Mouse (Mus musculus) lung, adult 2 months (tissue): ENCODE measurements around the gene Herc3. TPM values are rescaled to one million over a fixed set of nuclear protein-coding genes. Genes with fewer than 3 reads are reported as not detected.
"Not testable (repeated sequence)": the region's sequence is repeated elsewhere in the genome, so short reads cannot be mapped to it uniquely, and the experiment has no call there.

ENCODE experiments used
- DNase-seq: peaks from one replicate; pipeline ENCODE4 v3.0.0; 2022
- H3K4me1 ChIP-seq: fragments of 200-500 bp; 2 replicates; pipeline ENCODE4 v1.6.1; 2011; ENCODE audit warnings: low read length; ENCODE audit not compliant: control insufficient read depth, insufficient read depth
- H3K4me3 ChIP-seq: fragments of 200-500 bp; replicated peaks from 2 replicates; pipeline ENCODE3; 2011; ENCODE audit warnings: low read depth, mild to moderate bottlenecking, control low read depth, low read length; ENCODE audit errors: extremely low read depth
- CTCF ChIP-seq: fragments of 200-500 bp; IDR thresholded peaks from 2 replicates; pipeline ENCODE4 v1.5.1; 2011; ENCODE audit warnings: mild to moderate bottlenecking, low read length, control low read depth; ENCODE audit not compliant: insufficient read depth
- POLR2A ChIP-seq: fragments of 200-500 bp; IDR thresholded peaks from 2 replicates; pipeline ENCODE4 v1.6.1; 2011; ENCODE audit warnings: low read depth, mild to moderate bottlenecking, control low read depth, low read length, borderline replicate concordance; ENCODE audit errors: extremely low read depth
- WGBS: fragments of 180-500 bp; shearing (Covaris S2); methylation state at CpG from one replicate; pipeline ENCODE4 v1.1.7; 2018; 5-methylcytosine and 5-hydroxymethylcytosine counted together
- polyA plus RNA-seq: library from polyadenylated mRNA; depleted of rRNA; stranded (reverse); fragments of >200 nt; gene quantifications from 2 replicates; pipeline ENCODE4 v1.2.3, GENCODE M21; 2012; rRNA removed

The Herc3 gene
- 9.8 and 10.6 TPM in 2 replicates for polyA plus RNA-seq

- peak within 1 kb of the TSS; percentile 76 for H3K4me3 ChIP-seq
- peak; percentile 81 for DNase-seq
- no peaks in the 10 kb centered on the region; the same call in 1 of the 2 replicates for H3K4me1 ChIP-seq
- peak; percentile 42; the same call in 1 of the 2 replicates for TF ChIP-seq POLR2A
- no peak for TF ChIP-seq CTCF
- WGBS = under 1% methylated on average over 80 of the region's 83 CpGs
Measured at GRCm38 (mm10) chr6:58831232-58832009, at the start of gene Herc3. Gene Herc3 (plus strand): TSS chr6:58831465.

GRCm38 (mm10) chr6:58801394-58801793 is 29.9 kb upstream of the Herc3 start:
- no peak for DNase-seq
- H3K4me3 ChIP-seq = no peak overlapping the region
- H3K4me1 ChIP-seq = no peaks in the 10 kb centered on the region

GRCm38 (mm10) chr6:58814381-58814780 is 16.9 kb upstream of the Herc3 start:
- Histone ChIP-seq H3K4me3 (no peak overlapping the region), H3K4me1 (no peaks in the 10 kb centered on the region)
- DNase-seq = no peak
- no peak for TF ChIP-seq CTCF
- TF ChIP-seq POLR2A = no peak

More at GRCm38 (mm10) chr6:58801394-58801793, 29.9 kb upstream of the Herc3 start:
- TF ChIP-seq POLR2A (no peak), CTCF (no peak)

- WGBS = 96% methylated on average over 6 of the region's 11 CpGs
- not testable (repeated sequence) for DNase-seq, H3K4me3 ChIP-seq, H3K4me1 ChIP-seq
Measured at GRCm38 (mm10) chr6:58817037-58817436, 14.2 kb upstream of the Herc3 start.

DNA sequence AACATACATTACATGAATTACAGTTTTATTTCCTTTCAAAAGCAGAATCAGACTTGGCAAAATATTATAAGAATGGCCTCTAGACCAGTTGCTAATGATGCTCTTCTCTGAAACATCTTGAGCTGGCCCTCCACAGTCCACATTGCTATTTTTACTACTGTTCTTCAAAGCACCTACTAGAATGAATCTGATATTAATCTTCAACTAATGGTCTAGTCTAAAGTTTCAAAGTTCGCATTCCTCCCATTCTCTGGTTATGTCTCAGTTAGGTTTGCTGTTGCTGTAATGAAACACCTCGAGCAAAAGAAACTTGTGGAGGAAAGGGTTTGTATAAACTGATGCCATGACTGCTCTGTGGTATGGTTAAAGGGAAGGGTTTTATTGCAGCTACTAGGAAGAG is 5.6 kb upstream of the Herc3 start:
- Histone ChIP-seq H3K4me3 (no peak overlapping the region), H3K4me1 (no peaks in the 10 kb centered on the region)
- DNase-seq = no peak
- no peak for TF ChIP-seq CTCF
- no peak for TF ChIP-seq POLR2A
- WGBS = 74% methylated on average over 2 of the region's 2 CpGs

GRCm38 (mm10) chr6:58826089-58826488 is 5.2 kb upstream of the Herc3 start:
- no peaks in the 10 kb centered on the region for H3K4me1 ChIP-seq
- TF ChIP-seq POLR2A = no peak
- no peak for TF ChIP-seq CTCF
- H3K4me3 ChIP-seq = no peak overlapping the region
- DNase-seq = no peak
- WGBS = 60% methylated on average over 2 of the region's 2 CpGs

GRCm38 (mm10) chr6:58828582-58828981 is 2.7 kb upstream of the Herc3 start:
- Histone ChIP-seq H3K4me3 (no peak overlapping the region), H3K4me1 (no peaks in the 10 kb centered on the region)
- DNase-seq = no peak
- no peak for TF ChIP-seq CTCF
- no peak for TF ChIP-seq POLR2A
- 63% methylated on average over 1 of the region's 1 CpGs for WGBS

- no peak for TF ChIP-seq POLR2A
- TF ChIP-seq CTCF = no peak
- H3K4me1 ChIP-seq = no peaks in the 10 kb centered on the region; the same call in 1 of the 2 replicates
- WGBS = 16% methylated on average over 7 of the region's 7 CpGs
- DNase-seq = no peak
- H3K4me3 ChIP-seq = peak overlapping the region; percentile 31
Measured at GRCm38 (mm10) chr6:58830840-58831231, 429 bp upstream of the Herc3 start.

GRCm38 (mm10) chr6:58832591-58833018 is 1.3 kb downstream of the Herc3 start:
- WGBS = 21% methylated on average over 7 of the region's 7 CpGs
- TF ChIP-seq POLR2A (no peak), CTCF (no peak)
- H3K4me1 ChIP-seq = no peaks in the 10 kb centered on the region; the same call in 1 of the 2 replicates
- DNase-seq = no peak
- peak overlapping the region; percentile 47 for H3K4me3 ChIP-seq

- TF ChIP-seq POLR2A (no peak), CTCF (no peak)
- no peak for DNase-seq
- Histone ChIP-seq H3K4me1 (no peaks in the 10 kb centered on the region; the same call in 1 of the 2 replicates), H3K4me3 (no peak overlapping the region)
- 83% methylated on average over 7 of the region's 7 CpGs for WGBS
Measured at GRCm38 (mm10) chr6:58834470-58834869, 3.2 kb downstream of the Herc3 start.
